Mouse (Mus musculus) cerebellum, adult 2 months (tissue): Measurements from ENCODE around the gene Acap3.

Experiments used
- CTCF ChIP-seq: fragments of 200-500 bp; IDR thresholded peaks from 2 replicates; pipeline ENCODE4 v1.5.1; 2011; ENCODE audit warnings: low read depth, mild to moderate bottlenecking, control low read depth, low read length, moderate library complexity, borderline replicate concordance; ENCODE audit not compliant: insufficient read depth
- POLR2A ChIP-seq: fragments of 200-500 bp; IDR thresholded peaks from 2 replicates; pipeline ENCODE4 v1.6.1; 2011; ENCODE audit warnings: low read length, control low read depth, borderline replicate concordance; ENCODE audit not compliant: insufficient read depth

GRCm38 (mm10) chr4:155903246-155903645 lies 11.6 kb downstream of the Acap3 start:
- TF ChIP-seq CTCF (no peak), POLR2A (no peak)
